Mouse (Mus musculus) megakaryocyte, embryonic 14.5 days (primary cell): ENCODE results near the gene Slc17a6.

Experiments
- FLI1 ChIP-seq: IDR thresholded peaks from 2 replicates; pipeline ENCODE4 v1.6.1; 2012; ENCODE audit warnings: low read length, inconsistent platforms, mixed read lengths
- GATA1 ChIP-seq: IDR thresholded peaks from 3 replicates; pipeline ENCODE4 v1.6.1; 2012; ENCODE audit warnings: mixed read lengths, low read length, inconsistent platforms, borderline replicate concordance

- TF ChIP-seq GATA1 (no peak), FLI1 (no peak)
These were observed 35.3 kb downstream of the Slc17a6 start for GRCm38 (mm10) chr7:51657152-51657551.
